9 mouse cellular contexts compared by ENCODE assay signal in the genomic region with DNA sequence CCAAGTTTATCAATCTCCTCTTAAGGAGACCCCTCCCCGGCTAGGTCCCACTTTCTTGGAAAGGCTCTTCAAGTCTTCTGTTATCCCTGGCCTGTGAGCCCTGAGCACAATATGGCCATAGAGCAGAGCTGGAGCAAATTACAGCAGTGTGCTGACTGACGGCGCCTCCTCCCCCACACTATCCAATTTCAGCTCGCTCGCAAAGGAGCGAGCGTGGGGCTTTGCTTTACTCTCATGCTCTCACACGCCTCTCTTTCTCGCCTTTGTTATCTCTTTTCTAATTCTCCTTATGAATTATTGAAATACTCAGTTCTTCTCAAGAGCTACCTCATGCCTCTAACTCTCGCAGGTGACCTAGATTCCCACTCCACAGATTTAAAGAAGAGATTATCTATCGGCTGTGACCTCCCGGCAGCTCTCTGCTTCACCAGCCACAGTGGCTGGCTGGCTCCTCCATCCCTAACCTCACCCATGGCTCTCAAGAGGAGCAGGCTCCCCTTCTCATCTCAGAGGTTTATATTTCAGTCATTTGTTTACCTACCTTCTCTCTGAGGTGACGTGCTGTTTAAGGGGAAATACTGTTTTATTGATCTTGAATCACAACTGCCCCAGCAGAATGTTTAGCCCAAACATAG.
DNase-seq lines count a peak whose midpoint lies in the region; ATAC-seq and TF ChIP-seq lines count a peak whose summit lies in the region.
"Had no signal": no experiment of that assay in that cellular context is flagged by ENCODE, and none has a peak within 500 bp of the region (broad histone marks: within the 10 kb centered on the region; RNA-seq: fewer than 3 reads in every experiment).

No protein-coding gene starts in this region.

- ATAC-seq in limb, embryonic 15.5 days (ENCODE audit: insufficient number of reproducible peaks, low FRiP score, low TSS enrichment, low read depth) = no peak
- no peak for ATAC-seq in intestine, postnatal 0 days

- WGBS in limb, embryonic 15.5 days = 11% methylated on average over 13 of the region's 13 CpGs
- WGBS in intestine, postnatal 0 days = 48% methylated on average over 13 of the region's 13 CpGs

- peak overlapping the region; percentile 34; the same call in 1 of the 2 replicates for H3K4me2 ChIP-seq in limb, embryonic 15.5 days
- H3K4me2 ChIP-seq in intestine, postnatal 0 days (replicated peaks; ENCODE audit: low read depth) = no peak overlapping the region
- H3K4me2 ChIP-seq: stomach, embryonic 15.5 days had no signal

- H3K27ac ChIP-seq in limb, embryonic 15.5 days = peak overlapping the region; percentile 35; the same call in 1 of the 2 replicates
- H3K27ac ChIP-seq in intestine, postnatal 0 days (ENCODE audit: low read depth, low read length) = no peak overlapping the region
- H3K27ac ChIP-seq: stomach, embryonic 15.5 days had no signal

- H3K4me3 ChIP-seq in limb, embryonic 15.5 days = no peak overlapping the region
- no peak overlapping the region for H3K4me3 ChIP-seq in intestine, postnatal 0 days (ENCODE audit: low read depth, low read length)
- H3K4me3 ChIP-seq: stomach, embryonic 15.5 days had no signal

- no peaks in the 10 kb centered on the region for H3K9me3 ChIP-seq in limb, embryonic 15.5 days
- no peaks in the 10 kb centered on the region for H3K9me3 ChIP-seq in intestine, postnatal 0 days (ENCODE audit: control insufficient read depth)
- H3K9me3 ChIP-seq: stomach, embryonic 15.5 days had no signal

- DNase-seq in gastrocnemius, adult 18-20 months (ENCODE audit: low spot score) = peak; percentile 37
- DNase-seq in gastrocnemius, postnatal 4 days (ENCODE audit: low spot score in 2 of 2) = no peak
- peak; percentile 69 for DNase-seq in right cerebral cortex, adult 18-20 months
- no peak for DNase-seq in right cerebral cortex, postnatal 4 days
- DNase-seq in skeletal muscle tissue, adult 2 months (ENCODE audit: low read depth, low spot score) = peak; percentile 37
- DNase-seq in cerebellum, adult 9-10 months = no peak

- H3K4me1 ChIP-seq in limb, embryonic 15.5 days = peaks cover 19% of the 10 kb centered on the region
- H3K4me1 ChIP-seq in intestine, postnatal 0 days (replicated peaks; ENCODE audit: control insufficient read depth, insufficient read depth, low read length) = no peaks in the 10 kb centered on the region

- H3K27me3 ChIP-seq in limb, embryonic 15.5 days = no peaks in the 10 kb centered on the region
- H3K27me3 ChIP-seq in intestine, postnatal 0 days (replicated peaks; ENCODE audit: control insufficient read depth, insufficient read depth, low read length) = no peaks in the 10 kb centered on the region
- H3K27me3 ChIP-seq: stomach, embryonic 15.5 days had no signal

- peaks cover 37% of the 10 kb centered on the region for H3K36me3 ChIP-seq in limb, embryonic 15.5 days
- H3K36me3 ChIP-seq in intestine, postnatal 0 days (ENCODE audit: control insufficient read depth, insufficient read depth) = peaks cover 16% of the 10 kb centered on the region; the same call in 1 of the 2 replicates

- no peak for TF ChIP-seq CTCF in intestine, postnatal 0 days (IDR thresholded peaks at IDR 0.05; ENCODE audit: low read depth)

- H3K9ac ChIP-seq in limb, embryonic 15.5 days = no peak overlapping the region
- H3K9ac ChIP-seq in intestine, postnatal 0 days (ENCODE audit: low read depth, low read length) = no peak overlapping the region
- H3K9ac ChIP-seq: stomach, embryonic 15.5 days had no signal

Comparison
In these comparisons a context has a peak if more than half of its experiments do, and no peak if none do; other contexts are left out.
1. DNase-seq: peak in gastrocnemius, adult 18-20 months (single experiment), right cerebral cortex, adult 18-20 months (single experiment) and skeletal muscle tissue, adult 2 months (single experiment); none in gastrocnemius, postnatal 4 days (0 of 2), right cerebral cortex, postnatal 4 days (single experiment) and cerebellum, adult 9-10 months (single experiment).